Mouse (Mus musculus): Measurements from ENCODE around the gene Sgcd. TPM values are rescaled to one million over a fixed set of nuclear protein-coding genes. Genes with fewer than 3 reads are reported as not detected.

The Sgcd gene
- polyA plus RNA-seq, 1 experiment from 2014 or later = 6.9 TPM

DNA sequence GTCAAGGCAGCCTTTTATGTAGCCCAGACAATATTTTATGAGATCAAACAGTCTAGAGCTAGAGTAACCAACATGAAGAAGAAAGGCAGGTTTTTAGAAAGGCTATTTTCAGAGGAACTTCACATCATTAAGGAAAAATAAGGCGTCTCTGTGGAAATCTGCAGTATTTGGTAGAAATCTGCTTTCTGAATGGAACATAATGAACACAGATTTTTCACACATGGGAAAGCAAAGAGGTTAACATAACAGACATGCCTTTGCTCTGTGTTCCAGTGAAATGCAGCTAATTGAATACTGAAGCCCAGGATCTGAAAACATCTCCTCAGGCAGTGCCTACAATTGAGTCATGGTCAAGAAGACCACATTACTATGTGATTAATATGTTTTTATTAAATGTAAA, 746.4 kb downstream of the Sgcd start:
- no peaks in the 10 kb centered on the region for H3K4me1 ChIP-seq
- H3K9me3 ChIP-seq (replicated peaks) = no peaks in the 10 kb centered on the region
- H3K4me3 ChIP-seq = no peak overlapping the region
- no peak overlapping the region for H3K9ac ChIP-seq
- no peak overlapping the region for H3K4me2 ChIP-seq (replicated peaks)
- H3K27ac ChIP-seq = no peak overlapping the region
- no peaks in the 10 kb centered on the region for H3K27me3 ChIP-seq
- 54% methylated on average over 1 of the region's 1 CpGs for WGBS
- ATAC-seq (ENCODE audit: low FRiP score) = no peak
- no peaks in the 10 kb centered on the region for H3K36me3 ChIP-seq

DNA sequence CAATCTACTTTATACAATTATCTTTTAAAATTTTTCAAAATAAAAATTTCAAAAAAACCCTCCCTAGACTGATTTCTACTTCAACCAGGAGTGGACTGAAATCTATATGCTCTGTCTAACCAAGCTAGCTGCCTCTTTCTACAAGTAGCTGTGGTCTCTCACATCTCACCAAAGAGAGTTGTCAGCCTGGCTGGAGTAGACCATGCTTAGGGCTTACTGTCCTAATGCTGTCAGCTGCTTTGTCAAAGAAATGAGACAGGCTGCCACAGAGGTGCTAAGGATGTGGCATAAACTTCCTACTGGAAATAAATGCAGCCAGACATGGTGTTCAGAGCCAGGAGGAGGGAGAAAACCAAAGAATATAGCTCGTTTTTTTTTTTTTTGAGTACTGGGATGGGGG, 760.5 kb downstream of the Sgcd start:
- Histone ChIP-seq H3K9ac (no peak overlapping the region), H3K27me3 (no peaks in the 10 kb centered on the region), H3K9me3 (replicated peaks) (no peaks in the 10 kb centered on the region), H3K36me3 (no peaks in the 10 kb centered on the region), H3K4me2 (replicated peaks) (no peak overlapping the region), H3K27ac (no peak overlapping the region), H3K4me3 (no peak overlapping the region), H3K4me1 (no peaks in the 10 kb centered on the region)
- 49% methylated on average over 1 of the region's 1 CpGs for WGBS
- ATAC-seq (ENCODE audit: low FRiP score) = no peak

DNA sequence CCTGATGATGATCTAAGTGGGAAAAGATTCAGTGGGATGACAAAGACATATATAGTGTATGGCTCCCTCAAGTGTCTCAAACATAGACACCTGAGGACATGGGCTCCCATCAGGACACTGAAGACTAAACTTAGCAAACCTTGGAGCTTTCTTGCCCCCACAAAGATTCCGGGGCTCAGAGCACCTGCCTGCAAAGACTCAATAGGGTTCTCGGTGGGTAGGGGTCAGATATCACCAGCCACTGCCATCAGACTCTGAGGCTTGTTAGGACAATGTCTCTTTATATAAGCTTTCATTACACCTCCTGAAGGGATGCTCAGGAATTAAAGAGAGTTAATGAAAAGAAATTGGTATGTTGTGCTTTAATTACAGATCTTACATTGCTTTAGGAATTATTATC, 764.6 kb downstream of the Sgcd start:
- Histone ChIP-seq H3K36me3 (no peaks in the 10 kb centered on the region), H3K27me3 (no peaks in the 10 kb centered on the region), H3K4me3 (no peak overlapping the region), H3K9me3 (replicated peaks) (no peaks in the 10 kb centered on the region), H3K27ac (no peak overlapping the region), H3K4me1 (no peaks in the 10 kb centered on the region), H3K4me2 (replicated peaks) (no peak overlapping the region), H3K9ac (no peak overlapping the region)
- no peak for ATAC-seq (ENCODE audit: low FRiP score)
- 83% methylated on average over 2 of the region's 2 CpGs for WGBS

DNA sequence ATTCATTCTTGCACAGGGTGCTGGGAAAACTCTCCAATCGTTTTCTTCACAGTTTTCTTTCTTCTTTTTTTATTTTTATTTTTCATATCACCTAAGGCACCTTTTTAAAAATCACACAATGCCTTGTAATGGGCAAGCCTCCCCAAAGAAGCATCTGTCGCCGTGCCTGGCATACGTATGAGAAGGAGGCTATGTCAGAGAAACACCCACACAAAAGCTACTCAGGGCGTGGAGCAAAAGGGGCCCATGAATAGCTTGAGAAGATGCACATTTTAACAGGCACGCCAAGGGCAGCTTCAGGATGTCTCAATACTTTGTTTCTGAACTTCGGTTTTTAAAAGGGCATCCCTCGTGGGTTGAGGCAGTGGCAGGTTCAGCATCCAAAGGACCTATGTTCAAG, 777.2 kb downstream of the Sgcd start:
- H3K27ac ChIP-seq = no peak overlapping the region
- no peak overlapping the region for H3K4me2 ChIP-seq (replicated peaks)
- H3K36me3 ChIP-seq = no peaks in the 10 kb centered on the region
- no peak overlapping the region for H3K4me3 ChIP-seq
- WGBS = 78% methylated on average over 8 of the region's 8 CpGs
- no peaks in the 10 kb centered on the region for H3K4me1 ChIP-seq
- no peaks in the 10 kb centered on the region for H3K9me3 ChIP-seq (replicated peaks)
- no peaks in the 10 kb centered on the region for H3K27me3 ChIP-seq
- ATAC-seq (ENCODE audit: low FRiP score) = no peak
- no peak overlapping the region for H3K9ac ChIP-seq

DNA sequence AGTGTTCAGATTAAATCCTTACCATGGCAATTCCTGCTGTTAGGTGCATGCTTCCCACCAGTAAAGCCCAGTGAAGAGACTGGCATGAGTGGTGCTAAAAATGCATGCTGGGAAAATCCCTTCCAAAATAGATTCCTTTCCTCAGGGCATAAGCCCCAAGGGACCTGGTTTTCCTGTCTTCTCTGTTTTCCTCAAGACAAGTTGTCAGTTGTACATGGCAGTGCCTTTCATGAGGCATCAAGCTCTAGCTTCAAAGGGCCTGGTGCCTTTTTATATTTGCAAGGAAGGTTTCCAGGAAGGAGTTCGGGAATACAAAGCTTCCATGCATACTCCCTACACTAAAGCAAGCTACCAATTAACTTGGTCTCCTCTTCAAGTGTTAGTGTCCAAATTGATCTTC, 782.3 kb downstream of the Sgcd start:
- 58% methylated on average over 1 of the region's 1 CpGs for WGBS
- ATAC-seq (ENCODE audit: low FRiP score) = no peak
- no peaks in the 10 kb centered on the region for H3K36me3 ChIP-seq
- no peak overlapping the region for H3K4me2 ChIP-seq (replicated peaks)
- no peak overlapping the region for H3K4me3 ChIP-seq
- no peaks in the 10 kb centered on the region for H3K4me1 ChIP-seq
- H3K9ac ChIP-seq = no peak overlapping the region
- H3K27me3 ChIP-seq = no peaks in the 10 kb centered on the region
- no peaks in the 10 kb centered on the region for H3K9me3 ChIP-seq (replicated peaks)
- no peak overlapping the region for H3K27ac ChIP-seq

GRCm38 (mm10) chr11:47199106-47199505, 789.7 kb downstream of the Sgcd start:
- Histone ChIP-seq H3K4me1 (no peaks in the 10 kb centered on the region), H3K9ac (no peak overlapping the region), H3K27ac (no peak overlapping the region), H3K36me3 (no peaks in the 10 kb centered on the region), H3K4me3 (no peak overlapping the region), H3K27me3 (no peaks in the 10 kb centered on the region), H3K4me2 (replicated peaks) (no peak overlapping the region), H3K9me3 (replicated peaks) (no peaks in the 10 kb centered on the region)
- 85% methylated on average over 7 of the region's 7 CpGs for WGBS
- ATAC-seq (ENCODE audit: low FRiP score) = no peak

DNA sequence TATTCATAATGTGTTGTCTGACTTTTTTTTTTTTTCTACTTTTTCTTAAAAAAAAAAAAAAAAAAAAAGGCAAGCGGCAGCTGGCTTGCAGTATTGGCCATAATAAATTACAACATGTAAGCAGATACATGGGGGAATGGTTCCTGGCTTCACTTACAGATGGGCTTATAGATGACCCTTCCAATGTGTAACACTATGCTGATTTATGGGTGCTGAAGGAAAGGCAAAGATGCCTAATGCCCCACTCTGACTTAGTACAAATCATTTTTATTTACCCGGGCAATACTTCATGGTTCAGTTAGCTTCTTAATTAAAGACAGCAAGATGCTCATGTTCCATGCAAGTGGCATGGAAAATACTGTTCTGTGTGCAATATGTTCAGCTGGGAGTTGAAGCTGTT, 800.2 kb downstream of the Sgcd start:
- Histone ChIP-seq H3K4me3 (no peak overlapping the region), H3K27ac (no peak overlapping the region), H3K27me3 (no peaks in the 10 kb centered on the region), H3K36me3 (no peaks in the 10 kb centered on the region), H3K9ac (no peak overlapping the region), H3K4me1 (no peaks in the 10 kb centered on the region), H3K9me3 (replicated peaks) (no peaks in the 10 kb centered on the region), H3K4me2 (replicated peaks) (no peak overlapping the region)
- 73% methylated on average over 2 of the region's 2 CpGs for WGBS
- ATAC-seq (ENCODE audit: low FRiP score) = no peak

DNA sequence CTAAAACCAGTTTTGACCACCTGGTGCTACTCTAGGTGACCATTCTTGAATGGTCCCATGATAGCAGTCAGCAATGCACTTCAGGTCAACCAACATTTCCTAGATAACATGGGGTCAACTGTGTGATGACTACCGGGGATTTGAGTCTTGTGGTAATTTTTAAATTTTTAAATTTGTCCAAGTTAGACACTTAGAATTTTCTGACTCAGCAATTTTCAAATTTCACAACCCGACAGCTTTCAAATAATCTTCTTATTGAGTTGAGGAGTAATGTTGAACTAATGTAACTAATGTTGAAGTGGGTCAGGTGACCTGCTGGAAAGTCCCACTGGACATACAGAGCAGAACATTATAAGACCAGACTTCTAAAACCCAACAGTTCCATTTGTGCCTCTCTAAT, 813.8 kb downstream of the Sgcd start:
- H3K9ac ChIP-seq = no peak overlapping the region
- no peak overlapping the region for H3K27ac ChIP-seq
- H3K27me3 ChIP-seq = no peaks in the 10 kb centered on the region
- H3K4me1 ChIP-seq = no peaks in the 10 kb centered on the region
- ATAC-seq (ENCODE audit: low FRiP score) = no peak
- H3K4me2 ChIP-seq (replicated peaks) = no peak overlapping the region
- 95% methylated on average over 2 of the region's 2 CpGs for WGBS
- H3K9me3 ChIP-seq (replicated peaks) = no peaks in the 10 kb centered on the region
- H3K4me3 ChIP-seq = no peak overlapping the region
- H3K36me3 ChIP-seq = no peaks in the 10 kb centered on the region

DNA sequence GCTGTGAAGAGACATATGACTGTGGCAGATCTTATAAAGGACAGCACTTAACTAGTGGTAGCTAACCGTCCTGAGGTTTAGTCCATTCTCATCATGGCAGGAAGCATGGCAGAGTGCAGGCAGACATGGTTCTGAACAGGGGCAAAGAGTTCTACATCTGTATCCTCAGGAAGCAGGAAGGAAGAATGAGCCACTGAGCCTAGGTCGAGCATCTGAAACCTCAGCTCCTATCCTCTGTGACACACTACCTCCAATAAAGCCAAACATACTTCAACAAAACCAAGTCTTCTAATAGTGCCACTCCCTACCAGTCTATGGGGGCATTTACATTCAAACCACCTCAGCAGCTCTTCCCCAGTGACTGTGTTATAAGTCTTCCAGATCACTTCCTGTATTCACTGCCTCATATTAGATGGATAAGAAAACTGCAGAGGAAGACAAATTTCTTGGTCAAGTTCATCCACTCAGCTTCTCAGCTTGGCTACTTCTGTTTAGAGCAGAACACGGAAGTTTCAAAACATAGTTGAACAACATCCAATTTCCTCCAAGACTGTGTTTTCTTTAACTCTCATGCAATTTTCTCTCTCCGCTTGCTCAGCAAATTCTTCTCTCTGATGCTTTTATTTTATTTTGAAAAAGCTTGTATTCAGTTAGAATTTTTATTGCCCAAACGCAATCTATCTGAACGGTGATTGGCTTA, 817.7 kb downstream of the Sgcd start:
- H3K36me3 ChIP-seq = no peaks in the 10 kb centered on the region
- H3K9ac ChIP-seq = no peak overlapping the region
- no peak for ATAC-seq (ENCODE audit: low FRiP score)
- no peaks in the 10 kb centered on the region for H3K27me3 ChIP-seq
- no peak overlapping the region for H3K27ac ChIP-seq
- H3K4me2 ChIP-seq (replicated peaks) = no peak overlapping the region
- H3K4me3 ChIP-seq = no peak overlapping the region
- H3K4me1 ChIP-seq = no peaks in the 10 kb centered on the region
- H3K9me3 ChIP-seq (replicated peaks) = no peaks in the 10 kb centered on the region
- 86% methylated on average over 6 of the region's 6 CpGs for WGBS

DNA sequence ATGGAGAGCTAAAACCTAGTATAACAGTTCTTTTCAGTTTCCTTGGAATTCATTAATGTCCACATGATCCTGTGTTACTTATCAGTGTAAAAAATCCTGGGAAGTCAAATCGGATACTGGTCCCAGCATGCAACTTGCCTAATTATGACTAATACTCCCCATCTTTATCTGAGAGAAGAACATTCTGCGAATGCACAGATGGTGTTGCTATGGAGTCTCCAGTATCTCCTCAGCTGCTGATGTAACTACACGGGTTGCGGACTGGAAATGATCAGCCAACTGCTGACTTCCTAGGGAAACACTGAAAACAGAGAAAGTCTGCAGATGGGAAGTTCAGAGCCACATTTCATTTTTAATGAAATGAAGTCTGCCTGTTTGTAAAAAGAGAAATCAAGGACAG, 821.4 kb downstream of the Sgcd start:
- no peak overlapping the region for H3K27ac ChIP-seq
- H3K27me3 ChIP-seq = no peaks in the 10 kb centered on the region
- WGBS = 83% methylated on average over 4 of the region's 4 CpGs
- H3K9ac ChIP-seq = no peak overlapping the region
- no peaks in the 10 kb centered on the region for H3K4me1 ChIP-seq
- H3K4me3 ChIP-seq = no peak overlapping the region
- no peak overlapping the region for H3K4me2 ChIP-seq (replicated peaks)
- no peak for ATAC-seq (ENCODE audit: low FRiP score)
- H3K36me3 ChIP-seq = no peaks in the 10 kb centered on the region
- H3K9me3 ChIP-seq (replicated peaks) = no peaks in the 10 kb centered on the region

DNA sequence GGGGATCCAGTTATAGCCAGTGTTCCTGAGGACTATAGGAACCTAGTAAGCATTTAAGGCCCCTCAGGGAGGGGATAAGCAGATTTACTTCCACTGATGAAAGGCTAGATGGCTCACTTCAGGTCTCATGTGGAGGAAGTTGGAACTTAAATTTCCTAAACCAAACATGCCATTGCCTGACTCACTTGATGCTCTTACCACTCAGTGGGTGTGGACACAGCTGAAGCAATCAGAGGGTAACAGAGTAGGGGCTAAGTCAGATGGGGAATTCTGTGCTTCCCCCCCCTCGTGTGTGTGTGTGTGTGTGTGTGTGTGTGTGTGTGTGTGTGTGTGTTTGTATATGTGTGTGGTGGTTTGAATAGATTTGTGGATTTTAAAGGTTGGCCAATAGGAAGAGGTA, 830.7 kb downstream of the Sgcd start:
- 57% methylated on average over 1 of the region's 1 CpGs for WGBS
- no peaks in the 10 kb centered on the region for H3K36me3 ChIP-seq
- no peak overlapping the region for H3K4me2 ChIP-seq (replicated peaks)
- no peaks in the 10 kb centered on the region for H3K4me1 ChIP-seq
- no peak overlapping the region for H3K27ac ChIP-seq
- ATAC-seq (ENCODE audit: low FRiP score) = no peak
- H3K9me3 ChIP-seq (replicated peaks) = no peaks in the 10 kb centered on the region
- no peak overlapping the region for H3K4me3 ChIP-seq
- H3K27me3 ChIP-seq = no peaks in the 10 kb centered on the region
- H3K9ac ChIP-seq = no peak overlapping the region

DNA sequence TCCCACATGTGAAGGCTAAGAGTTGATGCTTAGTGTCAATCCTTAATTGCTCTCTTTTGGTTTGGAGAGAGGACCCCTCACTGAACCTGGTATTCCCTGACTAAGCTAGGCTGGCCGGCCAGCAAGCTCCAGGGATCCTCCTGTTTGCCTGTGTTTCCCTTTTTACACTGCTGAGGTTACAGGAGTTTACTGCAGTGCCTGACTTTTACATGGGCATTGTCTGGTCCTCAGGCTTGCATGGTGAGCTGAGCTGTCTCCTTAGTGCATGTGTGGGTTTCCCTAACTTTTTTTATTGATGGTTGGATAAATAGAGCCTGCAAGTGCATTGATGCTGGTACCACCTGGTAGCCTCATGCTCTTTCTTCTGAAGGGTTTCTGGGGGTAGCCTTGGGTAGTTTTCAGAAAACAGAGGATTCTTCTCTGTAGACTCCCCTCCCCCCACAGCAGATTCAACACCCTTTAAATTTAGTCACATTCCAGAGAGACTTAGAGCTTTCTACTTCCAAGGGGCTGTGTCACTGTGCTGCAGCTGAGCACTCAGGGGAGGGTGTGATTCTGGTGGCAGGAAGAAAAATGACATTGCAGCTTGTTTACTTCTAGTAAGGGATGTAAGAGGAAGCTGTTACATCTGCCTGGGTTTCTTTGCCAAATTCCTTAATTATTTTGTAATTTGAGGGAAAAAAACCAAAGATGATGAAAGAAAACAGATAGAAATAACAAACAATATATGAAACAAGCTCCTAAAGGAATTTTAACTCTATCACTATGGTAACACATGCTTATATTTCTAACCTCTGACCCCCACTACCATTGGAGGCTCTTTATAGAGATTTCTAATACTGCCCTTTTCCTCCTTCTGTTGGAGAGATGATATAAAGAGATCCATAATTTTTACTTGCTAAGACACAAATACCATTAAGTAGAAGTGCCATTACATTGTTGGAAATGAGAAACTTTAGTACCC, 831.8 kb downstream of the Sgcd start:
- no peak overlapping the region for H3K4me2 ChIP-seq (replicated peaks)
- no peak overlapping the region for H3K27ac ChIP-seq
- 57% methylated on average over 1 of the region's 1 CpGs for WGBS
- H3K9me3 ChIP-seq (replicated peaks) = no peaks in the 10 kb centered on the region
- no peak overlapping the region for H3K4me3 ChIP-seq
- H3K9ac ChIP-seq = no peak overlapping the region
- no peaks in the 10 kb centered on the region for H3K4me1 ChIP-seq
- no peak for ATAC-seq (ENCODE audit: low FRiP score)
- no peaks in the 10 kb centered on the region for H3K36me3 ChIP-seq
- no peaks in the 10 kb centered on the region for H3K27me3 ChIP-seq
